Mouse (Mus musculus): Measurements from ENCODE around the gene Pla2g2e.

- TF ChIP-seq CTCF (IDR thresholded peaks at IDR 0.05; ENCODE audit: low read depth), result no peak
- TF ChIP-seq EP300 (optimal IDR thresholded peaks at IDR 0.05), result no peak
These were observed 35.5 kb downstream of the Pla2g2e start for GRCm38 (mm10) chr4:138913141-138913787.
